Mouse (Mus musculus): ENCODE measurements around the gene Amot.

DNA sequence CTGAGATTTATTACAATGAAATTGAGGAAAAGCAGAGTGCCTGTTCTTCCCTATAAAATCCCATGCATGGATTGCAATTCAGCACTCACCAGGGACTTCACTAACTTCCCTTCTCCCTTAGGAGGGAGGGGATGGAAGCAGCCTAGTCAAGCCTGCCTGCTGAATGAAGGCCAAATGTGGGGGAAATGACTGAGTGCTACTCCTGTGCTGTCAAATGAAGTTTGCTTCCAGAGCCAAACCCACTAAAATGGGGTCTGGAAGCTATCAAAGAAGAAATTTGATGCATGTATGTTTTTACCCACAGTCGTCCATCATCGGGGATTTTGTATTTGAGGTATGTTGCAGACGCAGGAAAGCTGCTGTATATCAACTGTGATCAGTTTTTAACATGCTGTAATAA is 103.1 kb downstream of the Amot start:
- no peak for TF ChIP-seq CTCF (IDR thresholded peaks at IDR 0.05; ENCODE audit: extremely low read depth, insufficient read depth, insufficient read length, insufficient replicate concordance)
- no peak for TF ChIP-seq POLR2A (IDR thresholded peaks at IDR 0.05; ENCODE audit: low read depth, low read length)
